Mouse (Mus musculus) limb, embryonic 13.5 days (tissue): ENCODE data around the gene Pld5. TPM values are rescaled to one million over a fixed set of nuclear protein-coding genes. Genes with fewer than 3 reads are reported as not detected.
A peak's percentile ranks its signal among the peaks of the same experiment; 100 is the strongest.

Experiments used
- ATAC-seq: fragments of 200-750 bp; cut with Nextera tagmentation; 2 replicates; pipeline ENCODE4 v1.8.0; 2017; ENCODE audit warnings: low read depth, moderate number of reproducible peaks, moderate TSS enrichment; ENCODE audit not compliant: low FRiP score
- H3K27ac ChIP-seq: fragments of 300-500 bp; sonication (generic); 2 replicates; pipeline ENCODE4 v1.5.1; 2015; ENCODE audit warnings: inconsistent platforms, mild to moderate bottlenecking, moderate library complexity
- H3K27me3 ChIP-seq: fragments of 300-500 bp; sonication (generic); 2 replicates; pipeline ENCODE4 v1.6.1; 2015; ENCODE audit warnings: mild to moderate bottlenecking, inconsistent platforms
- H3K36me3 ChIP-seq: fragments of 300-500 bp; sonication (generic); 2 replicates; pipeline ENCODE4 v1.6.1; 2015; ENCODE audit warnings: inconsistent platforms, mild to moderate bottlenecking, moderate library complexity
- H3K4me1 ChIP-seq: fragments of 300-500 bp; sonication (generic); 2 replicates; pipeline ENCODE4 v1.6.1; 2015; ENCODE audit warnings: inconsistent platforms
- H3K4me2 ChIP-seq: fragments of 300-500 bp; sonication (generic); replicated peaks from 2 replicates; pipeline ENCODE4 v1.6.1; 2015; ENCODE audit warnings: inconsistent platforms, mild to moderate bottlenecking, moderate library complexity
- H3K4me3 ChIP-seq: fragments of 300-500 bp; sonication (generic); 2 replicates; pipeline ENCODE4 v1.5.1; 2015; ENCODE audit warnings: moderate library complexity, mild to moderate bottlenecking, inconsistent platforms
- H3K9ac ChIP-seq: fragments of 300-500 bp; sonication (generic); 2 replicates; pipeline ENCODE4 v1.6.1; 2015; ENCODE audit warnings: mild to moderate bottlenecking, inconsistent platforms
- H3K9me3 ChIP-seq: fragments of 300-500 bp; sonication (generic); 2 replicates; pipeline ENCODE4 v1.6.1; 2016; ENCODE audit warnings: inconsistent platforms
- WGBS: fragments of 180-500 bp; shearing (Covaris S2); methylation state at CpG from one replicate; pipeline ENCODE4 v1.1.7; 2015; 5-methylcytosine and 5-hydroxymethylcytosine counted together
- polyA plus RNA-seq: library from polyadenylated mRNA; unstranded; fragments of >200 nt; fragmentation: Nextera tagmentation; extraction: Ambion mirVana; gene quantifications from 2 replicates; pipeline ENCODE4 v1.2.1, GENCODE M21; 2015

Pld5 gene
- 0.59 and 0.88 TPM in 2 replicates for polyA plus RNA-seq

- peak within 1 kb of the TSS; percentile 63 for H3K9ac ChIP-seq
- H3K9me3 ChIP-seq: no peaks in the 10 kb centered on the region
- H3K27me3 ChIP-seq: peaks cover 53% of the 10 kb centered on the region
- no peaks in the 10 kb centered on the region for H3K36me3 ChIP-seq
- peak; percentile 85 for ATAC-seq
- no peak within 1 kb of the TSS for H3K27ac ChIP-seq
- H3K4me3 ChIP-seq: peak within 1 kb of the TSS; percentile 58
- peak within 1 kb of the TSS; percentile 95 for H3K4me2 ChIP-seq
- H3K4me1 ChIP-seq: peaks cover 11% of the 10 kb centered on the region
- under 1% methylated on average over 76 of the region's 86 CpGs for WGBS
These were observed at the start of gene Pld5 for GRCm38 (mm10) chr1:176274667-176275610. Gene Pld5 (minus strand): TSS chr1:176275312.

- Histone ChIP-seq H3K36me3 (no peaks in the 10 kb centered on the region), H3K27me3 (no peaks in the 10 kb centered on the region), H3K4me1 (no peaks in the 10 kb centered on the region), H3K4me3 (no peak overlapping the region), H3K4me2 (no peak overlapping the region), H3K9ac (no peak overlapping the region), H3K27ac (no peak overlapping the region), H3K9me3 (no peaks in the 10 kb centered on the region)
- no peak for ATAC-seq
- 78% methylated on average over 2 of the region's 2 CpGs for WGBS
These were observed 40.0 kb upstream of the Pld5 start for GRCm38 (mm10) chr1:176315063-176315462.

- H3K9ac ChIP-seq: no peak overlapping the region
- WGBS: 19% methylated on average over 3 of the region's 3 CpGs
- no peaks in the 10 kb centered on the region for H3K4me1 ChIP-seq
- H3K27ac ChIP-seq: no peak overlapping the region
- ATAC-seq: no peak
- H3K27me3 ChIP-seq: no peaks in the 10 kb centered on the region
- no peaks in the 10 kb centered on the region for H3K36me3 ChIP-seq
- H3K9me3 ChIP-seq: no peaks in the 10 kb centered on the region
- H3K4me3 ChIP-seq: no peak overlapping the region
- H3K4me2 ChIP-seq: no peak overlapping the region
These were observed 35.1 kb upstream of the Pld5 start for GRCm38 (mm10) chr1:176310174-176310573.

GRCm38 (mm10) chr1:176289396-176289795 is 14.3 kb upstream of the Pld5 start:
- no peak overlapping the region for H3K27ac ChIP-seq
- no peak overlapping the region for H3K4me2 ChIP-seq
- H3K36me3 ChIP-seq: no peaks in the 10 kb centered on the region
- ATAC-seq: no peak
- H3K4me1 ChIP-seq: no peaks in the 10 kb centered on the region
- H3K27me3 ChIP-seq: no peaks in the 10 kb centered on the region
- H3K9me3 ChIP-seq: no peaks in the 10 kb centered on the region
- no peak overlapping the region for H3K4me3 ChIP-seq
- WGBS: 39% methylated on average over 5 of the region's 5 CpGs
- H3K9ac ChIP-seq: no peak overlapping the region

- peaks cover 53% of the 10 kb centered on the region for H3K27me3 ChIP-seq
- 13% methylated on average over 11 of the region's 11 CpGs for WGBS
These were observed 484 bp upstream of the Pld5 start for GRCm38 (mm10) chr1:176275611-176275980.

GRCm38 (mm10) chr1:176248717-176249030 is 26.4 kb downstream of the Pld5 start:
- Histone ChIP-seq H3K36me3 (no peaks in the 10 kb centered on the region), H3K27ac (no peak overlapping the region), H3K4me1 (no peaks in the 10 kb centered on the region), H3K4me3 (no peak overlapping the region), H3K4me2 (no peak overlapping the region), H3K9ac (no peak overlapping the region), H3K9me3 (no peaks in the 10 kb centered on the region), H3K27me3 (no peaks in the 10 kb centered on the region)
- WGBS: 62% methylated on average over 5 of the region's 5 CpGs
- ATAC-seq: no peak

More at GRCm38 (mm10) chr1:176275611-176275980, 484 bp upstream of the Pld5 start:
- peak overlapping the region; percentile 63 for H3K9ac ChIP-seq
- H3K27ac ChIP-seq: no peak overlapping the region
- H3K9me3 ChIP-seq: no peaks in the 10 kb centered on the region
- H3K4me2 ChIP-seq: peak overlapping the region; percentile 95
- peaks cover 11% of the 10 kb centered on the region for H3K4me1 ChIP-seq
- H3K36me3 ChIP-seq: no peaks in the 10 kb centered on the region
- no peak for ATAC-seq
- peak overlapping the region; percentile 58 for H3K4me3 ChIP-seq

GRCm38 (mm10) chr1:176247885-176248716 is 27.0 kb downstream of the Pld5 start:
- 82% methylated on average over 9 of the region's 9 CpGs for WGBS
- no peak overlapping the region for H3K4me2 ChIP-seq
- H3K9ac ChIP-seq: no peak overlapping the region
- no peak overlapping the region for H3K27ac ChIP-seq
- H3K27me3 ChIP-seq: no peaks in the 10 kb centered on the region
- H3K4me1 ChIP-seq: no peaks in the 10 kb centered on the region
- H3K4me3 ChIP-seq: no peak overlapping the region
- no peaks in the 10 kb centered on the region for H3K9me3 ChIP-seq
- no peaks in the 10 kb centered on the region for H3K36me3 ChIP-seq
- ATAC-seq: no peak

- H3K27ac ChIP-seq: no peak overlapping the region
- no peak overlapping the region for H3K4me2 ChIP-seq
- H3K36me3 ChIP-seq: no peaks in the 10 kb centered on the region
- no peaks in the 10 kb centered on the region for H3K9me3 ChIP-seq
- no peaks in the 10 kb centered on the region for H3K4me1 ChIP-seq
- no peak overlapping the region for H3K9ac ChIP-seq
- H3K27me3 ChIP-seq: no peaks in the 10 kb centered on the region
- peak; percentile 28; the same call in 1 of the 2 replicates for ATAC-seq
- WGBS: 62% methylated on average over 2 of the region's 2 CpGs
- H3K4me3 ChIP-seq: no peak overlapping the region
These were observed 35.9 kb downstream of the Pld5 start for GRCm38 (mm10) chr1:176239199-176239598.

- Histone ChIP-seq H3K4me3 (no peak overlapping the region), H3K27me3 (no peaks in the 10 kb centered on the region), H3K9me3 (no peaks in the 10 kb centered on the region), H3K9ac (no peak overlapping the region), H3K4me1 (no peaks in the 10 kb centered on the region), H3K4me2 (no peak overlapping the region), H3K27ac (no peak overlapping the region), H3K36me3 (no peaks in the 10 kb centered on the region)
- 79% methylated on average over 10 of the region's 10 CpGs for WGBS
- ATAC-seq: no peak
These were observed 51.3 kb downstream of the Pld5 start for GRCm38 (mm10) chr1:176223794-176224193.

- ATAC-seq: peak; percentile 67; the same call in 1 of the 2 replicates
- 5% methylated on average over 12 of the region's 12 CpGs for WGBS
- Histone ChIP-seq H3K4me1 (no peaks in the 10 kb centered on the region), H3K9ac (no peak overlapping the region), H3K9me3 (no peaks in the 10 kb centered on the region), H3K36me3 (no peaks in the 10 kb centered on the region), H3K4me2 (no peak overlapping the region; the same call in 1 of the 2 replicates), H3K27me3 (no peaks in the 10 kb centered on the region), H3K27ac (no peak overlapping the region), H3K4me3 (no peak overlapping the region)
These were observed 51.9 kb downstream of the Pld5 start for GRCm38 (mm10) chr1:176223196-176223595.

- H3K4me1 ChIP-seq: peaks cover 7% of the 10 kb centered on the region
- H3K27me3 ChIP-seq: no peaks in the 10 kb centered on the region
- no peak overlapping the region for H3K4me2 ChIP-seq
- H3K9ac ChIP-seq: no peak overlapping the region
- H3K9me3 ChIP-seq: no peaks in the 10 kb centered on the region
- no peak for ATAC-seq
- WGBS: 84% methylated on average over 5 of the region's 5 CpGs
- no peak overlapping the region for H3K4me3 ChIP-seq
- no peaks in the 10 kb centered on the region for H3K36me3 ChIP-seq
- H3K27ac ChIP-seq: no peak overlapping the region
These were observed 56.9 kb downstream of the Pld5 start for GRCm38 (mm10) chr1:176218217-176218616.

GRCm38 (mm10) chr1:176213645-176214221 is 61.4 kb downstream of the Pld5 start:
- ATAC-seq: peak; percentile 66; the same call in 1 of the 2 replicates
- Histone ChIP-seq H3K27me3 (no peaks in the 10 kb centered on the region), H3K4me1 (peaks cover 7% of the 10 kb centered on the region), H3K27ac (no peak overlapping the region), H3K9me3 (no peaks in the 10 kb centered on the region), H3K4me2 (peak overlapping the region; percentile 58), H3K9ac (no peak overlapping the region), H3K36me3 (no peaks in the 10 kb centered on the region), H3K4me3 (no peak overlapping the region)
- 28% methylated on average over 17 of the region's 17 CpGs for WGBS
